Mouse (Mus musculus) left cerebral cortex, postnatal 25 days (tissue): ENCODE data around the gene Neurog3. TPM values are rescaled to one million over a fixed set of nuclear protein-coding genes. Genes with fewer than 3 reads are reported as not detected.

Experiments
- DNase-seq, 2 experiments: peaks; one replicate each; pipeline ENCODE4 v3.0.0; 2022; ENCODE audit warnings: low spot score in 2 of 2, mixed read lengths in 1 of 2
- intact Hi-C: fragments of 180-260 bp; cut with DNase I; formaldehyde crosslinking; loops from one replicate; pipeline ENCODE4 v1.15.1; 2025
- total RNA-seq, 2 experiments: library from RNA; stranded (reverse); gene quantifications; 2 replicates each; pipeline ENCODE4 v1.2.3; 2021

Gene Neurog3
- not detected for total RNA-seq

- DNase-seq, result no peak
Observed at GRCm38 (mm10) chr10:62132691-62133281, at the start of gene Neurog3. TSS of gene Neurog3 (plus strand) at chr10:62133090.

GRCm38 (mm10) chr10:62086044-62086443, 46.8 kb upstream of the Neurog3 start:
- intact Hi-C loops, result no loop called here
- DNase-seq, result no peak

More at GRCm38 (mm10) chr10:62132691-62133281, at the start of gene Neurog3:
- intact Hi-C loops, result no loop called here

GRCm38 (mm10) chr10:62086826-62087225, 46.1 kb upstream of the Neurog3 start:
- intact Hi-C loops, result no loop called here
- DNase-seq, result no peak

GRCm38 (mm10) chr10:62088411-62088810, 44.5 kb upstream of the Neurog3 start:
- no peak for DNase-seq
- intact Hi-C loops, result no loop called here

GRCm38 (mm10) chr10:62089071-62089470, 43.8 kb upstream of the Neurog3 start:
- intact Hi-C loops, result no loop called here
- DNase-seq, result peak in 1 of 2 experiments; percentile 60

GRCm38 (mm10) chr10:62089486-62089885, 43.4 kb upstream of the Neurog3 start:
- intact Hi-C loops, result no loop called here
- DNase-seq, result no peak

- DNase-seq, result no peak
- intact Hi-C loops, result no loop called here
Observed at GRCm38 (mm10) chr10:62093903-62094302, 39.0 kb upstream of the Neurog3 start.

GRCm38 (mm10) chr10:62094401-62094800, 38.5 kb upstream of the Neurog3 start:
- intact Hi-C loops, result no loop called here
- no peak for DNase-seq

GRCm38 (mm10) chr10:62099749-62100403, 33.0 kb upstream of the Neurog3 start:
- DNase-seq, result no peak
- intact Hi-C loops, result no loop called here

GRCm38 (mm10) chr10:62101504-62102439, 31.1 kb upstream of the Neurog3 start:
- intact Hi-C loops, result loop anchor here (1.0 to 2.0 kb wide), 4 partner anchors 46 to 263 kb away; no protein-coding TSS in a partner anchor
- DNase-seq, result peak; percentile 82 to 96

- peak; percentile 66 to 83 for DNase-seq
- intact Hi-C loops, result loop anchor here (1.0 kb wide), 1 partner anchor 78 kb away; no protein-coding TSS in a partner anchor
Observed at GRCm38 (mm10) chr10:62104835-62105576, 27.9 kb upstream of the Neurog3 start.

GRCm38 (mm10) chr10:62107048-62107447, 25.8 kb upstream of the Neurog3 start:
- intact Hi-C loops, result no loop called here

GRCm38 (mm10) chr10:62110504-62111206, 22.2 kb upstream of the Neurog3 start:
- intact Hi-C loops, result no loop called here
- peak; percentile 85 to 92 for DNase-seq

More at GRCm38 (mm10) chr10:62107048-62107447, 25.8 kb upstream of the Neurog3 start:
- no peak for DNase-seq

- intact Hi-C loops, result no loop called here
Observed at GRCm38 (mm10) chr10:62111207-62111576, 21.7 kb upstream of the Neurog3 start.

GRCm38 (mm10) chr10:62113865-62114647, 18.8 kb upstream of the Neurog3 start:
- no peak for DNase-seq
- intact Hi-C loops, result no loop called here

More at GRCm38 (mm10) chr10:62111207-62111576, 21.7 kb upstream of the Neurog3 start:
- peak in 1 of 2 experiments; percentile 69 for DNase-seq

- no peak for DNase-seq
- intact Hi-C loops, result no loop called here
Observed at GRCm38 (mm10) chr10:62127137-62127536, 5.8 kb upstream of the Neurog3 start.

- DNase-seq, result no peak
Observed at GRCm38 (mm10) chr10:62127711-62128231, 5.1 kb upstream of the Neurog3 start.

More at GRCm38 (mm10) chr10:62127711-62128231, 5.1 kb upstream of the Neurog3 start:
- intact Hi-C loops, result no loop called here
